Mouse (Mus musculus) cerebellum, adult 2 months (tissue): Measurements from ENCODE around the gene Morc4.

Experiments used
- CTCF ChIP-seq: fragments of 200-500 bp; IDR thresholded peaks from 2 replicates; pipeline ENCODE4 v1.5.1; 2011; ENCODE audit warnings: low read depth, mild to moderate bottlenecking, control low read depth, low read length, moderate library complexity, borderline replicate concordance; ENCODE audit not compliant: insufficient read depth
- POLR2A ChIP-seq: fragments of 200-500 bp; IDR thresholded peaks from 2 replicates; pipeline ENCODE4 v1.6.1; 2011; ENCODE audit warnings: low read length, control low read depth, borderline replicate concordance; ENCODE audit not compliant: insufficient read depth

DNA sequence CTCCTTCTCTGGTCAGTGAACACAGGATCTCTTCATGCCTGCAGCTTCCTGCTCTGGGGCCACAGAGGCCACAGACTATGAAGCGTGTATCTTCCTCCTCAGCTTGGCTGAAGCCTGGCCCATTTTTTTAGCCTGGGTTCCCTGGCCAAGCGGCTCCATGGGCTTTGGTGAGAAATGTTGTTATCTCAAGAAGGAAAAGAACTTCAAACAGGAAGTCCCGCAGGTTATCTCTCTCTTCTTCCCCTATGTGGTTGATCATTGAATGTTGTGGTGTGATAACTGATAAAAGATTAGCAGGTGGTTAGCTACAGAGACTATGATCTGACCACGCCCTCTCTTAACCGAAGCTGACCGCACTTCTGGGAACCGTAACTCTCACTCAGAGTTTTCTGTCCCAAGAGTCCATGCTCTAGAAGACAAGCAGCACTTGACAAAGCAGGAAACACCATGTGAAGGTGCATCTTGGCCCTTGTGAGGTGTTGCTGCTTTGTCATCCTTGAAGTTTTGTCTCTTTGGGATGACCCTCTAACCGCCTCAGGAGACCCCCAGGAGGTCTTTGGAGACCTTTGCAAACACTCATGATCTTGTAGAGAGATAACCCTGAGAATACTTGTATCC, 57.4 kb downstream of the Morc4 start:
- TF ChIP-seq POLR2A, result no peak
- TF ChIP-seq CTCF, result no peak
